15 mouse cellular contexts compared by ENCODE assay signal in genomic region chr11:117169801-117170565, GRCm38 (mm10). TPM values are rescaled to one million over a fixed set of nuclear protein-coding genes. Genes with fewer than 3 reads are reported as not detected.
DNase-seq lines count a peak whose midpoint lies in the region; ATAC-seq and TF ChIP-seq lines count a peak whose summit lies in the region.
"Had no signal": no experiment of that assay in that cellular context is flagged by ENCODE, and none has a peak within 500 bp of the region (broad histone marks: within the 10 kb centered on the region; RNA-seq: fewer than 3 reads in every experiment).

No protein-coding gene starts in this region.

- DNase-seq in forebrain, embryonic 10.5 days (ENCODE audit: extremely low spot score, low spot score), result no peak
- DNase-seq in left cerebral cortex, postnatal 36 days (ENCODE audit: low spot score in 2 of 2), result peak; percentile 41 to 52
- no peak for DNase-seq in left cerebral cortex, adult 11 months (ENCODE audit: low spot score)
- DNase-seq in adrenal gland, postnatal 36 days, result peak; percentile 65 to 74
- DNase-seq in forebrain, postnatal 0 days, result peak; percentile 78
- DNase-seq in natural killer cell, adult 2 months (ENCODE audit: low spot score in 2 of 2), result no peak
- DNase-seq: gastrocnemius, adult 2 months; kidney, adult 18-20 months; kidney, postnatal 36 days; lung, postnatal 4 days; spleen, adult 18-20 months had no signal

- no peak overlapping the region for H3K4me3 ChIP-seq in forebrain, embryonic 12.5 days (replicated peaks)
- H3K4me3 ChIP-seq in forebrain, embryonic 10.5 days, result no peak overlapping the region
- no peak overlapping the region for H3K4me3 ChIP-seq in forebrain, postnatal 0 days (ENCODE audit: low read depth, low read length)
- H3K4me3 ChIP-seq: liver, embryonic 15.5 days; myocyte had no signal

- 0 out of 2 replicates have a peak, but pooled peaks have one; percentile 36 for ATAC-seq in forebrain, embryonic 12.5 days (ENCODE audit: low FRiP score)
- peak; percentile 81 for ATAC-seq in forebrain, postnatal 0 days
- ATAC-seq in megakaryocyte, adult 5-6 weeks (ENCODE audit: poor library complexity, severe bottlenecking), result no peak

- H3K27ac ChIP-seq in forebrain, embryonic 12.5 days, result peak overlapping the region; percentile 74
- no peak overlapping the region for H3K27ac ChIP-seq in forebrain, embryonic 10.5 days
- peak overlapping the region; percentile 84 for H3K27ac ChIP-seq in forebrain, postnatal 0 days (ENCODE audit: low read depth, low read length)
- H3K27ac ChIP-seq: gastrocnemius, adult 2 months; liver, embryonic 15.5 days had no signal

- H3K4me2 ChIP-seq in forebrain, embryonic 12.5 days, result no peak overlapping the region
- H3K4me2 ChIP-seq in forebrain, postnatal 0 days (ENCODE audit: low read depth), result no peak overlapping the region
- H3K4me2 ChIP-seq: liver, embryonic 15.5 days had no signal

- WGBS in forebrain, embryonic 12.5 days, result 83% methylated on average over 19 of the region's 19 CpGs
- WGBS in forebrain, embryonic 10.5 days, result 93% methylated on average over 19 of the region's 19 CpGs
- 51% methylated on average over 19 of the region's 19 CpGs for WGBS in forebrain, postnatal 0 days

- intact Hi-C loops in left cerebral cortex, postnatal 36 days (cut with DNase I), result loop anchor here (5.0 to 10.0 kb wide), 3 partner anchors 33 to 285 kb away; no protein-coding TSS in a partner anchor

- peaks cover 9% of the 10 kb centered on the region for H3K4me1 ChIP-seq in forebrain, embryonic 12.5 days
- peaks cover 26% of the 10 kb centered on the region for H3K4me1 ChIP-seq in forebrain, embryonic 10.5 days
- peaks cover 17% of the 10 kb centered on the region for H3K4me1 ChIP-seq in forebrain, postnatal 0 days (ENCODE audit: insufficient read depth)

- no peak for TF ChIP-seq CTCF in forebrain, postnatal 0 days (IDR thresholded peaks at IDR 0.05; ENCODE audit: low read depth)

- H3K36me3 ChIP-seq in forebrain, embryonic 12.5 days (replicated peaks), result no peaks in the 10 kb centered on the region
- no peaks in the 10 kb centered on the region for H3K36me3 ChIP-seq in forebrain, embryonic 10.5 days (replicated peaks)
- H3K36me3 ChIP-seq in forebrain, postnatal 0 days (ENCODE audit: insufficient read depth), result no peaks in the 10 kb centered on the region
- H3K36me3 ChIP-seq: liver, embryonic 15.5 days had no signal

- H3K9me3 ChIP-seq in forebrain, embryonic 12.5 days, result no peaks in the 10 kb centered on the region
- H3K9me3 ChIP-seq in forebrain, embryonic 10.5 days, result peaks cover 6% of the 10 kb centered on the region; the same call in 1 of the 2 replicates
- no peaks in the 10 kb centered on the region for H3K9me3 ChIP-seq in forebrain, postnatal 0 days (ENCODE audit: low read length)
- H3K9me3 ChIP-seq: liver, embryonic 15.5 days had no signal

- H3K27me3 ChIP-seq in forebrain, embryonic 12.5 days, result no peaks in the 10 kb centered on the region
- no peaks in the 10 kb centered on the region for H3K27me3 ChIP-seq in forebrain, embryonic 10.5 days (ENCODE audit: poor library complexity, severe bottlenecking)
- H3K27me3 ChIP-seq in forebrain, postnatal 0 days (ENCODE audit: insufficient read depth, low read length), result no peaks in the 10 kb centered on the region
- H3K27me3 ChIP-seq: liver, embryonic 15.5 days had no signal

- H3K9ac ChIP-seq in forebrain, embryonic 12.5 days, result no peak overlapping the region
- H3K9ac ChIP-seq in forebrain, postnatal 0 days, result no peak overlapping the region
- H3K9ac ChIP-seq: liver, embryonic 15.5 days had no signal

RNA-seq across cellular contexts. Expression of gene Sept9, which starts 29.5 kb away (rescaled TPM):
- 180 and 192 TPM in 2 replicates for polyA plus RNA-seq in forebrain, embryonic 12.5 days (2016; fragmentation: Nextera tagmentation; extraction: Ambion mirVana)
- 206 and 211 TPM in 2 replicates for polyA plus RNA-seq in forebrain, embryonic 10.5 days (2016; fragmentation: Nextera tagmentation; extraction: Ambion mirVana)
- total RNA-seq in left cerebral cortex, postnatal 36 days (2021), result 10 to 100 TPM; 74.3 to 77.1 TPM
- total RNA-seq in adrenal gland, postnatal 36 days (2021), result 100 to 1,000 TPM; 117 to 134 TPM
- total RNA-seq in forebrain, postnatal 0 days (2014; rRNA removed), result 99.3 and 112 TPM in 2 replicates
- polyA plus RNA-seq in forebrain, postnatal 0 days (2015; fragmentation: Nextera tagmentation; extraction: Ambion mirVana), result 99.7 and 112 TPM in 2 replicates
- 162 and 178 TPM in 2 replicates for total RNA-seq in megakaryocyte, adult 5-6 weeks (2015)
- 335 and 338 TPM in 2 replicates for total RNA-seq in megakaryocyte, adult 5-6 weeks (2017)

RNA-seq across cellular contexts. Expression of gene Sec14l1, which starts 55.0 kb away (rescaled TPM):
- polyA plus RNA-seq in forebrain, embryonic 12.5 days (2016; fragmentation: Nextera tagmentation; extraction: Ambion mirVana), result 67.2 and 67.6 TPM in 2 replicates
- 44.3 and 46.7 TPM in 2 replicates for polyA plus RNA-seq in forebrain, embryonic 10.5 days (2016; fragmentation: Nextera tagmentation; extraction: Ambion mirVana)
- total RNA-seq in left cerebral cortex, postnatal 36 days (2021), result 100 to 1,000 TPM; 210 to 217 TPM
- total RNA-seq in adrenal gland, postnatal 36 days (2021), result 100 to 1,000 TPM; 132 to 163 TPM
- total RNA-seq in forebrain, postnatal 0 days (2014; rRNA removed), result 81.3 and 82.9 TPM in 2 replicates
- polyA plus RNA-seq in forebrain, postnatal 0 days (2015; fragmentation: Nextera tagmentation; extraction: Ambion mirVana), result 62.1 and 65.1 TPM in 2 replicates
- 24.3 and 29.1 TPM in 2 replicates for total RNA-seq in megakaryocyte, adult 5-6 weeks (2015)
- 32.3 and 41.7 TPM in 2 replicates for total RNA-seq in megakaryocyte, adult 5-6 weeks (2017)

Comparison
In these comparisons a context has a peak if more than half of its experiments do, and no peak if none do; other contexts are left out.
1. DNase-seq: peak in left cerebral cortex, postnatal 36 days (2 of 2), adrenal gland, postnatal 36 days (2 of 2) and forebrain, postnatal 0 days (single experiment); none in forebrain, embryonic 10.5 days (single experiment), left cerebral cortex, adult 11 months (single experiment) and natural killer cell, adult 2 months (0 of 2).